Mouse (Mus musculus): Measurements from ENCODE around the gene Tab2. TPM values are rescaled to one million over a fixed set of nuclear protein-coding genes. Genes with fewer than 3 reads are reported as not detected.
"Not testable (repeated sequence)": the region's sequence is repeated elsewhere in the genome, so short reads cannot be mapped to it uniquely, and the experiment has no call there.

Gene Tab2
- polyA plus RNA-seq, 1 experiment, result 34.0 TPM

GRCm38 (mm10) chr10:7900719-7901627 is 55.1 kb downstream of the Tab2 start:
- Histone ChIP-seq H3K79me2 (ENCODE audit: control insufficient read depth, insufficient read depth) (no peaks in the 10 kb centered on the region), H3K36me3 (ENCODE audit: control insufficient read depth, insufficient read depth) (peaks cover 9% of the 10 kb centered on the region), H3ac (ENCODE audit: control insufficient read depth, insufficient read length) (no peak overlapping the region), H3K4me2 (ENCODE audit: low read depth) (no peak overlapping the region), H3K27me3 (ENCODE audit: control insufficient read depth, insufficient read depth, insufficient read length) (no peaks in the 10 kb centered on the region), H3K4me3 (no peak overlapping the region)
- TF ChIP-seq SRF (IDR thresholded peaks at IDR 0.05; ENCODE audit: control insufficient read depth, insufficient read length, low read depth), result no peak
- TF ChIP-seq E2F4 (IDR thresholded peaks at IDR 0.05; ENCODE audit: insufficient read depth), result no peak
- no peak for TF ChIP-seq MYOD1 (IDR thresholded peaks at IDR 0.05; ENCODE audit: control insufficient read depth in 1 of 3, insufficient read length in 2 of 3, low read depth in 2 of 3)
- TF ChIP-seq TCF12 (IDR thresholded peaks at IDR 0.05; ENCODE audit: insufficient read depth, poor library complexity, severe bottlenecking), result no peak
- no peak for TF ChIP-seq TCF3 (IDR thresholded peaks at IDR 0.05; ENCODE audit: insufficient read length, low read depth)
- no peak for TF ChIP-seq CEBPB (IDR thresholded peaks at IDR 0.05; ENCODE audit: insufficient read depth, poor library complexity, severe bottlenecking)
- no peak for TF ChIP-seq MAX (IDR thresholded peaks at IDR 0.05; ENCODE audit: low read depth)
- TF ChIP-seq REST (IDR thresholded peaks at IDR 0.05; ENCODE audit: insufficient read depth, insufficient read length), result no peak
- no peak for TF ChIP-seq POLR2AphosphoS2 (IDR thresholded peaks at IDR 0.05; ENCODE audit: insufficient read length, low read depth)

DNA sequence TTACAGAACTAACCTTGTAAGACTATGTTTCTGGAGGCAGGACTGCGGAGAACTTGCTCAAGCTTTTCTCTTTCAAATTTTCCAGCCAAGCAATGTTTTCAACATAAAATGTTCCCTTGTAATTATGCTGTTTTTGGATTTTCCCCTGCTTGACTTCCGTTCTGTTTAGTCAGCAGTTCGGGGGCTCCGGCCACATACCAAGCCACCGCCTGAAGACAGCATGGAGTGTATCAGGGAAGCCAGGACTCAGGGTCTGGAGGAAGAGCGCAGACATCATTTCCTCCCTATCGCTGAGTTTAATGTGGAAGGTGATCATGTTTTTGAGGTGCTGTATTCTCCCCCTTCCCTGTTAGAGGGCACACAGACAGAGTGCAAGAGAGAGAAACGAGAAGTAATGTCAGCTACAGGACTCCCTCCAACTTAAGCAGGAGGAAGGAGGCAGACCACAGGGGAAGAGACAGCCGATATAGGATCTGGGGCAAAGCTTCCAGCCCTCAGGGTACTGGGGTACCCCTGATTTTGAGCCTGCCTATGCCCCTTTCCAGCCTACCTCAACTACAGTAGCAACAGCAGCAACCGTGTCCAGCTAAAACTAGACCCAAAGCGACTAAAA is 67.7 kb downstream of the Tab2 start:
- no peaks in the 10 kb centered on the region for H3K27me3 ChIP-seq (ENCODE audit: control insufficient read depth, insufficient read depth, insufficient read length)
- peak overlapping the region; percentile 15 for H3K4me2 ChIP-seq (ENCODE audit: low read depth)
- no peaks in the 10 kb centered on the region for H3K36me3 ChIP-seq (ENCODE audit: control insufficient read depth, insufficient read depth)
- H3ac ChIP-seq (ENCODE audit: control insufficient read depth, insufficient read length), result no peak overlapping the region
- no peak overlapping the region for H3K4me3 ChIP-seq
- H3K79me2 ChIP-seq (ENCODE audit: control insufficient read depth, insufficient read depth), result no peaks in the 10 kb centered on the region
- TF ChIP-seq MYOG (IDR thresholded peaks at IDR 0.05; ENCODE audit: control insufficient read depth in 1 of 3, insufficient read depth in 1 of 3, insufficient read length in 2 of 3, low read depth in 2 of 3) (no peak), POLR2A (IDR thresholded peaks at IDR 0.05; ENCODE audit: insufficient read length, low read depth) (no peak), CEBPB (IDR thresholded peaks at IDR 0.05; ENCODE audit: insufficient read depth, poor library complexity, severe bottlenecking) (no peak), MAX (IDR thresholded peaks at IDR 0.05; ENCODE audit: low read depth) (no peak), E2F4 (IDR thresholded peaks at IDR 0.05; ENCODE audit: insufficient read depth) (no peak), TCF3 (IDR thresholded peaks at IDR 0.05; ENCODE audit: insufficient read length, low read depth) (no peak), TCF12 (IDR thresholded peaks at IDR 0.05; ENCODE audit: insufficient read depth, poor library complexity, severe bottlenecking) (no peak), REST (IDR thresholded peaks at IDR 0.05; ENCODE audit: insufficient read depth, insufficient read length) (no peak), POLR2AphosphoS2 (IDR thresholded peaks at IDR 0.05; ENCODE audit: insufficient read length, low read depth) (no peak), SRF (IDR thresholded peaks at IDR 0.05; ENCODE audit: control insufficient read depth, insufficient read length, low read depth) (no peak), MYOD1 (IDR thresholded peaks at IDR 0.05; ENCODE audit: control insufficient read depth in 1 of 3, insufficient read length in 2 of 3, low read depth in 2 of 3) (no peak), USF1 (IDR thresholded peaks at IDR 0.05; ENCODE audit: low read depth) (no peak)

DNA sequence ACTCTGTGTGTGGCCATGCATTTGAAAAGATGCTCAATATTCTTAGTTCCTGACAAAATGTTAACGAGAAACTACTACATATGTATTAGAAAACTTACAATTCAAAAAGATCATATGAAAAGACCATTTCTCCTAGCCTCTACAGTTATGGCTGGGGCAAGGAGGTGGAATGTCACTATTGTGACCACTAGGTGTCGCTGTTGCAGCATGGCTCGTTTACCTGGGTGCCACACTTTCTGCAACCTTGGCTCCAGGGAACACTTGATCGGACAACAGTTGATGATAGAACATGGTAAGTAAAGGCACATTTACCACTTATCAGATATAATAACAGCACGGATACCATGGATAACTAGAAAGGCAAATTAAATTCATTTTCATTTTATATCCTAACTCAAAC is 72.5 kb downstream of the Tab2 start:
- H3K4me2 ChIP-seq (ENCODE audit: low read depth), result no peak overlapping the region
- H3ac ChIP-seq (ENCODE audit: control insufficient read depth, insufficient read length), result no peak overlapping the region
- H3K79me2 ChIP-seq (ENCODE audit: control insufficient read depth, insufficient read depth), result no peaks in the 10 kb centered on the region
- TF ChIP-seq POLR2A (IDR thresholded peaks at IDR 0.05; ENCODE audit: insufficient read length, low read depth) (no peak), TCF3 (IDR thresholded peaks at IDR 0.05; ENCODE audit: insufficient read length, low read depth) (no peak), MYOG (IDR thresholded peaks at IDR 0.05; ENCODE audit: control insufficient read depth in 1 of 3, insufficient read depth in 1 of 3, insufficient read length in 2 of 3, low read depth in 2 of 3) (no peak), E2F4 (IDR thresholded peaks at IDR 0.05; ENCODE audit: insufficient read depth) (no peak), TCF12 (IDR thresholded peaks at IDR 0.05; ENCODE audit: insufficient read depth, poor library complexity, severe bottlenecking) (no peak), REST (IDR thresholded peaks at IDR 0.05; ENCODE audit: insufficient read depth, insufficient read length) (no peak), MAX (IDR thresholded peaks at IDR 0.05; ENCODE audit: low read depth) (no peak), CEBPB (IDR thresholded peaks at IDR 0.05; ENCODE audit: insufficient read depth, poor library complexity, severe bottlenecking) (no peak), POLR2AphosphoS2 (IDR thresholded peaks at IDR 0.05; ENCODE audit: insufficient read length, low read depth) (no peak), USF1 (IDR thresholded peaks at IDR 0.05; ENCODE audit: low read depth) (no peak), SRF (IDR thresholded peaks at IDR 0.05; ENCODE audit: control insufficient read depth, insufficient read length, low read depth) (no peak), MYOD1 (IDR thresholded peaks at IDR 0.05; ENCODE audit: control insufficient read depth in 1 of 3, insufficient read length in 2 of 3, low read depth in 2 of 3) (no peak)
- H3K4me3 ChIP-seq, result no peak overlapping the region
- H3K27me3 ChIP-seq (ENCODE audit: control insufficient read depth, insufficient read depth, insufficient read length), result no peaks in the 10 kb centered on the region
- no peaks in the 10 kb centered on the region for H3K36me3 ChIP-seq (ENCODE audit: control insufficient read depth, insufficient read depth)

DNA sequence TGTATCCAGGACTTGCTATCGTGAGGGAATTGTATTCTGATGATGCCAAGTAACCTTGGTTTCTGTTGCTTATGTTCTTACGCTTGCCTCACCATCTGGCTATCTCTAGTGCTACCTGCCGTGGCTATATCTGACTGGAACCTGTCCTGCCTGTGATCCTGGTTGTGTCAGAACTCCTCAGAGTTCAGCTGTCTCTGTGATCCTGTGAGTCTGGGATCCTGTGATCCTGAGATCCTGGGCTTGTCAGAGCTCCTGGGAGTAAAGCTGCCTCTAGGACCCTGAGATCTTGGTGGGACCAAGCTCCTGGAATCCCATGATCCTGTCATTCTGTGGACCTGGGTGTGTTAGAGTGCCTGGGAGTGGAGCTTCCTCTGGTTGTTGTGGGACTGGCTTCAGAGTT is 74.1 kb downstream of the Tab2 start:
- Histone ChIP-seq H3K36me3 (ENCODE audit: control insufficient read depth, insufficient read depth) (no peaks in the 10 kb centered on the region), H3K27me3 (ENCODE audit: control insufficient read depth, insufficient read depth, insufficient read length) (no peaks in the 10 kb centered on the region), H3K4me3 (no peak overlapping the region), H3K4me2 (ENCODE audit: low read depth) (no peak overlapping the region), H3K79me2 (ENCODE audit: control insufficient read depth, insufficient read depth) (no peaks in the 10 kb centered on the region), H3ac (ENCODE audit: control insufficient read depth, insufficient read length) (no peak overlapping the region)
- TF ChIP-seq MYOG (IDR thresholded peaks at IDR 0.05; ENCODE audit: control insufficient read depth in 1 of 3, insufficient read depth in 1 of 3, insufficient read length in 2 of 3, low read depth in 2 of 3), result no peak
- no peak for TF ChIP-seq TCF12 (IDR thresholded peaks at IDR 0.05; ENCODE audit: insufficient read depth, poor library complexity, severe bottlenecking)
- no peak for TF ChIP-seq POLR2AphosphoS2 (IDR thresholded peaks at IDR 0.05; ENCODE audit: insufficient read length, low read depth)
- no peak for TF ChIP-seq MYOD1 (IDR thresholded peaks at IDR 0.05; ENCODE audit: control insufficient read depth in 1 of 3, insufficient read length in 2 of 3, low read depth in 2 of 3)
- no peak for TF ChIP-seq POLR2A (IDR thresholded peaks at IDR 0.05; ENCODE audit: insufficient read length, low read depth)
- no peak for TF ChIP-seq TCF3 (IDR thresholded peaks at IDR 0.05; ENCODE audit: insufficient read length, low read depth)
- no peak for TF ChIP-seq MAX (IDR thresholded peaks at IDR 0.05; ENCODE audit: low read depth)
- TF ChIP-seq CEBPB (IDR thresholded peaks at IDR 0.05; ENCODE audit: insufficient read depth, poor library complexity, severe bottlenecking), result no peak
- TF ChIP-seq SRF (IDR thresholded peaks at IDR 0.05; ENCODE audit: control insufficient read depth, insufficient read length, low read depth), result no peak
- TF ChIP-seq USF1 (IDR thresholded peaks at IDR 0.05; ENCODE audit: low read depth), result no peak
- no peak for TF ChIP-seq E2F4 (IDR thresholded peaks at IDR 0.05; ENCODE audit: insufficient read depth)
- TF ChIP-seq REST (IDR thresholded peaks at IDR 0.05; ENCODE audit: insufficient read depth, insufficient read length), result no peak

DNA sequence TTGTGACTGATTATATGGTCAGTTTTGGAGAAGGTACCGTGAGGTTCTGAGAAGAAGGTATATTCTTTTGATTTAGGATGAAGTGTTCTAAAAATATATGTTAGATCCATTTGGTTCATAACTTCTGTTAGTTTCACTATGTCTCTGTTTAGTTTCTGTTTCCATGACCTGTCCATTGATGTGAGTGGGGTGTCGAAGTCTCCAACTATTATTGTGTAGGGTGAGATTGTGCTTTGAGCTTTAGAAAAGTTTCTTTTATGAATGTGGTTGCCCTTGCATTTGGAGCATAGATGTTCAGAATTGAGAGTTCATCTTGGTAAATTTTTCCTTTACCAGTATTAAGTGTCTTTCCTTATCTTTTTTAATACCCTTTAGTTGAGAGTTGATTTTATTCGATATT is 75.7 kb downstream of the Tab2 start:
- not testable (repeated sequence) for H3K4me3 ChIP-seq; H3K36me3 ChIP-seq (ENCODE audit: control insufficient read depth, insufficient read depth); H3ac ChIP-seq (ENCODE audit: control insufficient read depth, insufficient read length); H3K79me2 ChIP-seq (ENCODE audit: control insufficient read depth, insufficient read depth); H3K27me3 ChIP-seq (ENCODE audit: control insufficient read depth, insufficient read depth, insufficient read length)
- H3K4me2 ChIP-seq (ENCODE audit: low read depth), result peak overlapping the region; percentile 26
